Mouse (Mus musculus) stomach, embryonic 14.5 days (tissue): Measurements from ENCODE around the gene Uqcr11. TPM values are rescaled to one million over a fixed set of nuclear protein-coding genes. Genes with fewer than 3 reads are reported as not detected.

Experiments used
- ATAC-seq: fragments of 200-750 bp; cut with Nextera tagmentation; 2 replicates; pipeline ENCODE4 v1.8.0; 2017; ENCODE audit warnings: low read depth, moderate TSS enrichment; ENCODE audit not compliant: insufficient number of reproducible peaks, insufficient read depth, low FRiP score
- H3K27ac ChIP-seq: fragments of 300-500 bp; sonication (generic); 2 replicates; pipeline ENCODE4 v1.5.1; 2014; ENCODE audit warnings: mild to moderate bottlenecking, low read length, moderate library complexity, mixed read lengths
- H3K27me3 ChIP-seq: fragments of 300-500 bp; sonication (generic); 2 replicates; pipeline ENCODE4 v1.6.1; 2014; ENCODE audit warnings: low read length, control low read depth, mixed read lengths; ENCODE audit not compliant: control insufficient read depth, insufficient read depth
- H3K36me3 ChIP-seq: fragments of 300-500 bp; sonication (generic); 2 replicates; pipeline ENCODE4 v1.6.1; 2014; ENCODE audit warnings: mild to moderate bottlenecking, control low read depth, low read length, moderate library complexity, mixed read lengths; ENCODE audit not compliant: control insufficient read depth, insufficient read depth
- H3K4me1 ChIP-seq: fragments of 300-500 bp; sonication (generic); 2 replicates; pipeline ENCODE4 v1.6.1; 2014; ENCODE audit warnings: low read length, control low read depth, mixed read lengths; ENCODE audit not compliant: control insufficient read depth, insufficient read depth
- H3K4me2 ChIP-seq: fragments of 300-500 bp; sonication (generic); replicated peaks from 2 replicates; pipeline ENCODE4 v1.6.1; 2014; ENCODE audit warnings: low read depth, low read length, control low read depth
- H3K4me3 ChIP-seq: fragments of 300-500 bp; sonication (generic); 2 replicates; pipeline ENCODE4 v1.5.1; 2014; ENCODE audit warnings: low read depth, low read length, control low read depth
- H3K9ac ChIP-seq: fragments of 300-500 bp; sonication (generic); replicated peaks from 2 replicates; pipeline ENCODE4 v1.6.1; 2014; ENCODE audit warnings: low read depth, mild to moderate bottlenecking, control low read depth, low read length, moderate library complexity, mixed read lengths
- H3K9me3 ChIP-seq: fragments of 300-500 bp; sonication (generic); 2 replicates; pipeline ENCODE4 v1.6.1; 2016; ENCODE audit warnings: low read depth, low read length, control low read depth; ENCODE audit not compliant: control insufficient read depth
- WGBS: fragments of 180-500 bp; shearing (Covaris S2); extraction: QIAGEN DNeasy Blood & Tissue Kit; methylation state at CpG from one replicate; pipeline ENCODE4 v1.1.7; 2014; 5-methylcytosine and 5-hydroxymethylcytosine counted together
- polyA plus RNA-seq: library from polyadenylated mRNA; unstranded; fragments of >200 nt; fragmentation: Nextera tagmentation; extraction: Ambion mirVana; gene quantifications from 2 replicates; pipeline ENCODE4 v1.2.1, GENCODE M21; 2014

Gene Uqcr11
- polyA plus RNA-seq, 1 experiment from 2014 or later: 784 TPM

- 47% methylated on average over 4 of the region's 4 CpGs for WGBS
- Histone ChIP-seq H3K9ac (no peak overlapping the region), H3K27me3 (no peaks in the 10 kb centered on the region), H3K36me3 (peaks cover 42% of the 10 kb centered on the region), H3K9me3 (no peaks in the 10 kb centered on the region), H3K27ac (no peak overlapping the region), H3K4me2 (no peak overlapping the region), H3K4me3 (no peak overlapping the region), H3K4me1 (peaks cover 17% of the 10 kb centered on the region)
- no peak for ATAC-seq
Measured at GRCm38 (mm10) chr10:80383431-80383830, 23.2 kb downstream of the Uqcr11 start.

- no peaks in the 10 kb centered on the region for H3K27me3 ChIP-seq
- H3K9ac ChIP-seq: no peak overlapping the region
- no peak overlapping the region for H3K27ac ChIP-seq
- H3K4me1 ChIP-seq: peaks cover 14% of the 10 kb centered on the region
- H3K4me2 ChIP-seq: no peak overlapping the region
- H3K4me3 ChIP-seq: no peak overlapping the region
- H3K36me3 ChIP-seq: peaks cover 42% of the 10 kb centered on the region
- 86% methylated on average over 7 of the region's 7 CpGs for WGBS
- H3K9me3 ChIP-seq: no peaks in the 10 kb centered on the region
- ATAC-seq: no peak
Measured at GRCm38 (mm10) chr10:80382641-80383365, 23.8 kb downstream of the Uqcr11 start.

DNA sequence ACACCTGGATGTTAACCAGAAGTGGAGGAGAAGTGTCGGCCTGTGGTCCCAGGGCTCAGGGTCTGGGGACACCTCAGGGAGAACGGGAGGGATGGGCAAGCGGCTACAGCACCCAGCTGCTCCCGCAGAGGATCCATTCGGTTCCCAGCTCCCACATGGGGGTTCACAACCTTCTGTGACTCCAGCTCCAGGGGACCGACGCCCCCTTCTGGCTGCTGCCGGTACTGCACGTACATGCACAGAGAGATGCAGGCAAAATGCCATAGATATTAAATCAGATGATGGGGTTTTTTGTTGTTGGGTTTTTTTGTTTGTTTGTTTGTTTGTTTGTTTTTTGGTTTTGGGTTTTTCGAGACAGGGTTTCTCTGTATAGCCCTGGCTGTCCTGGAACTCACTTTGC lies 28.9 kb downstream of the Uqcr11 start:
- no peak overlapping the region for H3K4me2 ChIP-seq
- WGBS: 50% methylated on average over 10 of the region's 10 CpGs
- ATAC-seq: no peak

DNA sequence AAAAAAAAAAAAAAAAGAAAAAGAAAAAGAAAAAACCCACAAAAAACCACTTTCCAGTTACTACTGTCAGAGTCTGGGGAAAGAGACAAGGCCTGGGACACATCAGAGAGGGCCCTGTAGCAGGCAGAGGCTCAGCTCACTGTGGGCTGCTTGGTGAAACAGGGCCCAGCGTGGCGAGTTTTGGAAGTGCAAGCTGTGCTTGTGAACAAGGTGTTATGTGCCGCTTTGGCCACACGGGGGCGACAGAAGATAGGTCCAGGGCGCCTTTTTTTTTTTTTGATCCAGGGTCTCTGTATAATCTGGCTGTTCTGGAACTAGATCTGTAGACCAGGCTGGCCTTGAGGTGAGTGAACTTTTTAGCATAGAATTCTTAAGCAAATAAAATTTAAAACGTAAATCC lies 30.5 kb downstream of the Uqcr11 start:
- no peak overlapping the region for H3K27ac ChIP-seq
- H3K9me3 ChIP-seq: no peaks in the 10 kb centered on the region
- H3K27me3 ChIP-seq: no peaks in the 10 kb centered on the region
- H3K4me3 ChIP-seq: no peak overlapping the region
- 2% methylated on average over 7 of the region's 7 CpGs for WGBS
- no peak overlapping the region for H3K4me2 ChIP-seq
- H3K4me1 ChIP-seq: no peaks in the 10 kb centered on the region
- ATAC-seq: no peak
- no peak overlapping the region for H3K9ac ChIP-seq
- peaks cover 13% of the 10 kb centered on the region for H3K36me3 ChIP-seq

More for the DNA sequence above, 28.9 kb downstream of the Uqcr11 start:
- Histone ChIP-seq H3K36me3 (peaks cover 27% of the 10 kb centered on the region), H3K4me3 (no peak overlapping the region), H3K27ac (no peak overlapping the region), H3K27me3 (no peaks in the 10 kb centered on the region), H3K9me3 (no peaks in the 10 kb centered on the region), H3K9ac (no peak overlapping the region), H3K4me1 (no peaks in the 10 kb centered on the region)

GRCm38 (mm10) chr10:80374063-80374462 lies 32.6 kb downstream of the Uqcr11 start:
- H3K36me3 ChIP-seq: no peaks in the 10 kb centered on the region
- no peak overlapping the region for H3K4me2 ChIP-seq
- H3K4me3 ChIP-seq: no peak overlapping the region
- H3K27me3 ChIP-seq: no peaks in the 10 kb centered on the region
- no peak; the same call in 1 of the 2 replicates for ATAC-seq
- H3K27ac ChIP-seq: no peak overlapping the region
- no peak overlapping the region for H3K9ac ChIP-seq
- H3K9me3 ChIP-seq: no peaks in the 10 kb centered on the region
- no peaks in the 10 kb centered on the region for H3K4me1 ChIP-seq
- 17% methylated on average over 6 of the region's 6 CpGs for WGBS

DNA sequence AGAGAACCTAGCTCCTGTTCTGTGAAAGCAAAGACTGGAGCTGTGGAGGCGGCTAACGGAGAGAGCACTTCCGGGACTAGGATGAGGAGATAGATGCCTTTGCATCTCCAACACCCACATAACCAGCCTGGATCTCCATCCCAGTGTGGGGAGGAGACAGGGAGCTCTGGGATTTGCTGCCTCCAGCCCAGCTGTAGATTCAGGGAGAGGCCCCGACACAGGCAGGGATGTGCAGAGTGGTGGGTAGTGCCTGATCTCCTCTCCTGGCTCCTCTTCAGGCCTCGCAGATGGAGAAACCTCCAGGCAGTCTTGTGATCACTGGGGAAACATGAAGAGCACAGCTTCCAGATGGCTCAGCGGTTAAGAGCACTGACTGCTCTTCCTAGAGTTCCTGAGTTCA lies 33.9 kb downstream of the Uqcr11 start:
- 83% methylated on average over 6 of the region's 6 CpGs for WGBS
- no peaks in the 10 kb centered on the region for H3K27me3 ChIP-seq
- H3K36me3 ChIP-seq: no peaks in the 10 kb centered on the region
- no peak overlapping the region for H3K4me3 ChIP-seq
- no peak overlapping the region for H3K9ac ChIP-seq
- H3K27ac ChIP-seq: no peak overlapping the region
- no peak for ATAC-seq
- H3K4me2 ChIP-seq: no peak overlapping the region
- H3K4me1 ChIP-seq: no peaks in the 10 kb centered on the region
- H3K9me3 ChIP-seq: no peaks in the 10 kb centered on the region

DNA sequence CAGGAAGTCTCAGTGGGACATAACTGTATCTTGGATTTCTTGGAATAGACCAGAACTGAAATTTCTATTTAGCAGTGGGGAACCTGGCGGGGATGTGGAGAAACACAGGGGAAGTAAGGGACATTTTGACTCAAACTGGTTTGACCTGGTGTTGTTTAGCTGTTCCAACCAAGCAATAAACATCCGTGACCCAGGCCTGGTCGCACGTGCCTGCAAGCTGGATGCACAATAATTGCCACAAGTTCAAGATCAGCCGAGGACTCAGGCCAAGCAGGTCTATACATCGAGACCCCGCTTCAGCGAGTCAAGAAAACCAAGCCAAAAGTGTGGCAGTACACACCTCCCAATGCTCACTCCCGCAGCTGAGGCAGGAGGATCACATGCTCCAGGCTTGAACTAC lies 34.6 kb downstream of the Uqcr11 start:
- no peaks in the 10 kb centered on the region for H3K27me3 ChIP-seq
- no peak overlapping the region for H3K9ac ChIP-seq
- no peak overlapping the region for H3K27ac ChIP-seq
- 0 out of 2 replicates have a peak overlapping the region, but pooled peaks have one; percentile 7 for H3K4me3 ChIP-seq
- no peaks in the 10 kb centered on the region for H3K9me3 ChIP-seq
- no peak for ATAC-seq
- WGBS: 53% methylated on average over 9 of the region's 9 CpGs
- no peaks in the 10 kb centered on the region for H3K36me3 ChIP-seq
- H3K4me1 ChIP-seq: no peaks in the 10 kb centered on the region
- 0 out of 2 replicates have a peak overlapping the region, but pooled peaks have one; percentile 13 for H3K4me2 ChIP-seq

DNA sequence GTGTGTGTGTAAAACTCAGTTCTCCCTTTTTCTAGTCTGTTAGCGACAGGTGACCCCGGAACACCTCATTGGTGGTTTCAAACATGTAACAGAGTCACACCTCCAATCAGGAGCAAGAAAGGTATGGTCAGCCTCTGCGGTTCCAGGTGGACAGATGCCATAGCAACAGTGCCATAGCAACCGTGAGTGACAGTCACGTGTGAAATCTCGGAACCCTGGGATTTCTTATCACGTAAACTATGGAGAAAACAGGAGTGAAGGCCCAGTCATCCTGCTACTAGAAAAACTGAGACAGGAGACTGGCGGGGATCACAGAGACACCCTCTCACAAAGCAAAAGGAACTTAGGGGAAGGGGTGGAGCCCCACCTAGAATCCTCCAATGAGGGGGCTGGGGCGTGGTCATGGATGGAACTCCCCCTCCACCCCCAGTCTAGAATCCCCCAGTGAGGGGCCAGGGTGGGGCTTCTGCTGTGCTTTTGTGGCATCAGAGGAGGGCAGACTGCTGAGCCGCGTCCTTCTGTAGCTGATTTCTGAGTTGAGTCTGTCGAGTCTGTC lies 35.1 kb downstream of the Uqcr11 start:
- Histone ChIP-seq H3K27ac (no peak overlapping the region), H3K9ac (no peak overlapping the region), H3K4me2 (peak overlapping the region; percentile 13; the same call in 1 of the 2 replicates), H3K9me3 (no peaks in the 10 kb centered on the region), H3K27me3 (no peaks in the 10 kb centered on the region), H3K4me3 (peak overlapping the region; percentile 7; the same call in 1 of the 2 replicates), H3K4me1 (no peaks in the 10 kb centered on the region), H3K36me3 (no peaks in the 10 kb centered on the region)
- ATAC-seq: peak; percentile 66; the same call in 1 of the 2 replicates
- WGBS: 4% methylated on average over 12 of the region's 12 CpGs
